Mouse (Mus musculus) intestine, embryonic 15.5 days (tissue): Measurements from ENCODE around the gene Cntn1. TPM values are rescaled to one million over a fixed set of nuclear protein-coding genes. Genes with fewer than 3 reads are reported as not detected.

Experiments used
- ATAC-seq: fragments of 200-750 bp; cut with Nextera tagmentation; 2 replicates; pipeline ENCODE4 v1.8.0; 2017; ENCODE audit warnings: moderate TSS enrichment, moderate library complexity
- H3K27ac ChIP-seq: fragments of 300-500 bp; sonication (generic); 2 replicates; pipeline ENCODE4 v1.5.1; 2015; ENCODE audit warnings: mild to moderate bottlenecking, inconsistent platforms
- H3K27me3 ChIP-seq: fragments of 300-500 bp; sonication (generic); replicated peaks from 2 replicates; pipeline ENCODE4 v1.6.1; 2015; ENCODE audit warnings: inconsistent platforms
- H3K36me3 ChIP-seq: fragments of 300-500 bp; sonication (generic); 2 replicates; pipeline ENCODE4 v1.6.1; 2015; ENCODE audit warnings: inconsistent platforms
- H3K4me1 ChIP-seq: fragments of 300-500 bp; sonication (generic); replicated peaks from 2 replicates; pipeline ENCODE4 v1.6.1; 2015; ENCODE audit warnings: inconsistent platforms
- H3K4me2 ChIP-seq: fragments of 300-500 bp; sonication (generic); replicated peaks from 2 replicates; pipeline ENCODE4 v1.6.1; 2015; ENCODE audit warnings: mild to moderate bottlenecking, inconsistent platforms
- H3K4me3 ChIP-seq: fragments of 300-500 bp; sonication (generic); replicated peaks from 2 replicates; pipeline ENCODE4 v1.5.1; 2015; ENCODE audit warnings: inconsistent platforms
- H3K9ac ChIP-seq: fragments of 300-500 bp; sonication (generic); 2 replicates; pipeline ENCODE4 v1.6.1; 2015; ENCODE audit warnings: inconsistent platforms
- H3K9me3 ChIP-seq: fragments of 300-500 bp; sonication (generic); 2 replicates; pipeline ENCODE4 v1.6.1; 2016; ENCODE audit warnings: inconsistent platforms
- WGBS: fragments of 180-500 bp; shearing (Covaris S2); methylation state at CpG from one replicate; pipeline ENCODE4 v1.1.7; 2015; 5-methylcytosine and 5-hydroxymethylcytosine counted together
- polyA plus RNA-seq: library from polyadenylated mRNA; unstranded; fragments of >200 nt; fragmentation: Nextera tagmentation; extraction: Ambion mirVana; gene quantifications from 2 replicates; pipeline ENCODE4 v1.2.1, GENCODE M21; 2015

Cntn1 gene
- polyA plus RNA-seq, 1 experiment from 2014 or later: 1.8 TPM

DNA sequence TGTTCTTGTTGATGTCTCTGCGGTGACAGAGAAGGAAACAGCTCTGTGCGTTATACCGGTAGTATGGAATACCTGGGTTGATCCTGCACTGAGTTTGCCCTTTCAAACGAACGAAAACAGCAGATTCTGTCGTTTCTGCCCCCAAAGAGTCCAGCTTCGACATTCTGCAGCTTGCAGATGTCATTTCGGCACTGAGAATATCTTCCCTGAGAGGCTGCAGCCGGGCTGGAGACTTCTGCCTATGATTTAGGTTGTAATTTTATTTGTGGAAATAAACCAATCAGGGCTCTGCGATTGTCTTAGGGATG lies 109.8 kb downstream of the Cntn1 start:
- no peak for ATAC-seq
- H3K4me2 ChIP-seq: no peak overlapping the region
- H3K27me3 ChIP-seq: no peaks in the 10 kb centered on the region
- H3K9me3 ChIP-seq: no peaks in the 10 kb centered on the region
- H3K4me3 ChIP-seq: no peak overlapping the region
- no peaks in the 10 kb centered on the region for H3K4me1 ChIP-seq
- H3K27ac ChIP-seq: no peak overlapping the region
- WGBS: 51% methylated on average over 10 of the region's 10 CpGs
- no peaks in the 10 kb centered on the region for H3K36me3 ChIP-seq
- no peak overlapping the region for H3K9ac ChIP-seq

DNA sequence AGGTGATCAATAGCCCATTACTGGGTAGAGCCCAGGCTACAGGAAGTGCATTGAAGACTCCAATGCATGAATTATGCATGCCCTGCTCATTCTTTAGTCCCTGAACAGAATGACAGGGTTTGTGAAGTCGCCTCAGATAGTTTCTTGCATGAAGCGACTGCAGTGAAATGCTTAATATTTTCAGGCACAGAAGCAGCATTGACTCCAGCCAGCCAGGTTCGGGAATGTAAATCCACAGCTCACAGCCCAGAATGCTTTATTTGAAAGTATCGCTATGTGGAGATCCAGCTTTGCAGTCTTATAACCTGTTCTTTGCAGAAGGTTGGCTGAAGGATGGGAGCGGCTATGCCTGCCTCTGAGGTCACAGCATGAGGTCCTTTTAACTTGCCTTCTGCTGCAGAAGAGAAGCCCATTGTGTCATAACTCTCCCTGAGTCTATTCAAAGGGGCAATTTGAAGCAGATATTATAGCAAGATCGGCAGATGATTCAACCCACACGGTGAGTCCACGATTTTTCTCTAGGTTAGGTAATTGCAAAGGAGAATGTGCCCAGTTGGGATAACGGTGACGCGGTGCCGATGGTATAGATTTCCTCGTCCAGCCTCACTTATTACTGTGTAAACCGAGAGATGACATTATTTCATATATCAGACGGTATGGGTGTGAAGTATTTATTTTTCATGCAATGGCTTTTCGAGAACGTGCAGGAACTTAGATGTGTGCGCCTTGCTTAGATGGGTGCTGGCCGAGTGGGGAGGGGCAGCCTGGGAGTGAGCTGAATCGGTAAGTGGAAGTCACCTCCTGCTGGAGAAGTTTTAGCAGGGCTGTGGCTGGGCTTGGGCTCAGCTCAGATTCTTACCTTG lies 110.4 kb downstream of the Cntn1 start:
- Histone ChIP-seq H3K9ac (no peak overlapping the region), H3K4me2 (no peak overlapping the region), H3K27ac (no peak overlapping the region), H3K27me3 (no peaks in the 10 kb centered on the region), H3K9me3 (no peaks in the 10 kb centered on the region), H3K36me3 (no peaks in the 10 kb centered on the region), H3K4me1 (no peaks in the 10 kb centered on the region), H3K4me3 (no peak overlapping the region)
- no peak for ATAC-seq
- 47% methylated on average over 20 of the region's 20 CpGs for WGBS

DNA sequence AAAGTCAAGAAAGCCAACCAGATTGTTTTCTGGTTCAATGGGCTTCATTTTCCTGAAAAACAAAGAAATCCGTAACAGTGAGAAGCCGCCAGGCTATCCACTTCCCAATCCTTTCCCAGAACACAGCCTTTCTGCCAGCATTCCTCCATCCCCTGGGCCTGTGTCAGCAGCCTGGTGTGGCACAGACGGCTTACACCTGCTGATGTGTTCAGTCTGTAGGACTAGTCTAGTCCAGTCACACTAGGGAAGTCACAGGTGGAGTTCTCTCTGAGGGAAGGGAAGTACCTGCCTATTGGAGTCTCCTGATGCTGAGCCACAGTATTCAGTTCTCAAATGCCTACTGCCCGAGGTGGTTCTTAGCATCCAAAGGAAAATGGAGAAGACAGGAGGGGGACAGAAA lies 111.9 kb downstream of the Cntn1 start:
- Histone ChIP-seq H3K27ac (no peak overlapping the region), H3K9me3 (no peaks in the 10 kb centered on the region), H3K4me2 (no peak overlapping the region), H3K9ac (no peak overlapping the region), H3K4me3 (no peak overlapping the region), H3K4me1 (no peaks in the 10 kb centered on the region), H3K27me3 (no peaks in the 10 kb centered on the region), H3K36me3 (no peaks in the 10 kb centered on the region)
- 75% methylated on average over 4 of the region's 4 CpGs for WGBS
- no peak for ATAC-seq

DNA sequence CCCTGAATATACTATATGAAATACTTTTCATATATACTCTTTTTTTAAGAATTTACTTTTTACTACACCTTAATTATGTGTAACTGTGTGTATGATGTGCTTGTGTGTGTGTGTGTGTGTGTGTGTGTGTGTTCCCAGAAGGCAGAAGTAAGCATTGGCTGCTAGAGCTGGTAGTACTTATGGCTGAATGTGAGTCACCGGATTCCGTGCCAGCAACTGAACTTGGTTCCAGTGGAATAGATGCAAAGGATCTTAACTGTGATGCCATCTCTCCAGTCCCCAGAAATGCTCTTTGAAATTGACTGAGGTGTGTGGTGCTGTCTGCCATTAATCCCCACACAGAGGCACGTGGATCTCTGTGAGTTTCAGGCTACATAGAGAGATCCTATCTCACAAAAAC lies 113.2 kb downstream of the Cntn1 start:
- no peak overlapping the region for H3K9ac ChIP-seq
- H3K27me3 ChIP-seq: no peaks in the 10 kb centered on the region
- H3K27ac ChIP-seq: no peak overlapping the region
- H3K4me3 ChIP-seq: no peak overlapping the region
- H3K4me2 ChIP-seq: no peak overlapping the region
- no peaks in the 10 kb centered on the region for H3K4me1 ChIP-seq
- WGBS: 74% methylated on average over 3 of the region's 3 CpGs
- H3K9me3 ChIP-seq: no peaks in the 10 kb centered on the region
- H3K36me3 ChIP-seq: no peaks in the 10 kb centered on the region
- no peak for ATAC-seq

DNA sequence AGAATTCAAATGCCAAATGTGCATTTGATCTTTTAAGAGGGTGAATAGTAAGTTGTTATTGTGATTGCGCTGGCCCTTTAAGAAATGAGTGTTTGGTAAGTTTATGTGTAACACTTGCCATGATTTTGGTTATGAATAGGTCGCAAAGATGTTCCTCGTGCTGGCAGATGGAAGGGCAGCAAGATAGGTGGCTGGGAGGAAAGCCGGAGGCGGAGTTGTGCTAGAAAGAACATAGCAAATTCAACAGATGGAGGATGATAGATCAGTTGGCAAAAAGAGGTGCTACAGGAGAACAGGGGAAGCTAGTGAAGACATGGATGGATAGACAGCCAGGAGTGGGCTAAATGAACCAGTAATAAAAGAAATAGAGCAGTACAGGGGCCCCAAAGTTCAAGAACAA lies 115.3 kb downstream of the Cntn1 start:
- 77% methylated on average over 5 of the region's 5 CpGs for WGBS
- Histone ChIP-seq H3K36me3 (no peaks in the 10 kb centered on the region), H3K4me1 (no peaks in the 10 kb centered on the region), H3K9me3 (no peaks in the 10 kb centered on the region), H3K4me3 (no peak overlapping the region), H3K4me2 (no peak overlapping the region), H3K27ac (no peak overlapping the region), H3K27me3 (no peaks in the 10 kb centered on the region), H3K9ac (no peak overlapping the region)
- no peak for ATAC-seq

DNA sequence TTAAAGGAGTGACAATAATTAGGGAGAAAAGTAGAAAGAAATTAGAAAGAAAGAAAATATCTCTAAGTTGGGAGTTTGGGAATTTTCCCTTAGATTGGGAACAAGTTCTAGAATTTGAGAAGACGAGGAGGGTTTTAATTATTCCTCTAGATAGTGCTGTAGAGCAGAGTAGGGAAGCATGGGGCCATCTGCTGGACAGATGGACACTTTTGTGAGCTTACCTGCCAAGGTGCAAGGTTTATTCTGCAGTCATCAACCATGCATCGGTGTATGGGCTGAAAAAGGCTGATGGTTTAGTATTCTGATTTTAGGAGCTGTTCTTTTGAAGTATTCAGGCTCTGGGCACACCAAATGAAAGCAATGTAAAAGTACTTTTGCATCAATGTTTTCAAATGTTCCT lies 124.8 kb downstream of the Cntn1 start:
- WGBS: 66% methylated on average over 2 of the region's 2 CpGs
- no peak for ATAC-seq

DNA sequence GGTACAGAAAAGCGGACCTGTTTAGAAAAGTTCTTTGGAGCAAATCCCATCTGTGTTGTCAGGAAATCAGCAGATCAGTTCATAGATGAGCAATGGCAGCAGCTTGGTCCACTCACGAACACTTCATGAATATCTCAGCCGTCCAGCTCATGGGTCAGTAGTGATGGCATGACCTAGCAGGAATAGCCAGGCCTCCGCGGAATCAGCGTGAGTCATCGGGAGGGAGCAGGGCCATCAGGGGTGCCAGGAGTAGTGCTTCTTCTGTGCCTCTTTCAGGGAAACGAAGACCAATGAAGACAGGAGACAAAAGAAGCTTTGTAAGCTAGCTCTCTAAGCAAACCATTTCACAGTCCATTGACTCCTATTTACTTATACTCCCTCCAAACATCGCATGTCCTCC lies 126.4 kb downstream of the Cntn1 start:
- H3K36me3 ChIP-seq: no peaks in the 10 kb centered on the region
- no peaks in the 10 kb centered on the region for H3K9me3 ChIP-seq
- H3K4me1 ChIP-seq: no peaks in the 10 kb centered on the region
- H3K4me3 ChIP-seq: no peak overlapping the region
- no peak overlapping the region for H3K9ac ChIP-seq
- no peaks in the 10 kb centered on the region for H3K27me3 ChIP-seq
- H3K4me2 ChIP-seq: no peak overlapping the region
- no peak for ATAC-seq
- 81% methylated on average over 9 of the region's 9 CpGs for WGBS
- no peak overlapping the region for H3K27ac ChIP-seq

More for the DNA sequence above, 124.8 kb downstream of the Cntn1 start:
- H3K4me2 ChIP-seq: no peak overlapping the region
- H3K27me3 ChIP-seq: no peaks in the 10 kb centered on the region
- H3K4me3 ChIP-seq: no peak overlapping the region
- H3K4me1 ChIP-seq: no peaks in the 10 kb centered on the region
- no peak overlapping the region for H3K27ac ChIP-seq
- H3K9me3 ChIP-seq: no peaks in the 10 kb centered on the region
- H3K9ac ChIP-seq: no peak overlapping the region
- no peaks in the 10 kb centered on the region for H3K36me3 ChIP-seq

DNA sequence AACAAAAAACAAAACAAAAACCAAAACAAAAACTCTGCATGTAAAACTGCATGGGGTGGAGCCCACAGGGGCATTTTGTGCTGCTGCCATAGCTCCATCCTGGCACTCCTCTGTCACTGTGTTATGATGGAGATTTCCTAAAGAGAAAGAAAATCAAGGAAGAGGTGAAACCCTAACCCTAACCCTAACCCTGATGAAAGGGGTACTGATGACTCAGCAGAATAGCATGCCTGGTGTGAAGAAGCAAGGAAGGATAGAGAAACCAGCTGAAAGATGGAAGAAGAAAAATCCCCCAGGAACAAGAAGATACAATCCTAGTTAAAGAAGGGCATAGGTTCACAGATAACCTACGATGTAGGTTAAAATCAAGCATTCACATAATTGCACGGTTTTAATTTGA lies 134.5 kb downstream of the Cntn1 start:
- 94% methylated on average over 2 of the region's 2 CpGs for WGBS
- Histone ChIP-seq H3K4me1 (no peaks in the 10 kb centered on the region), H3K27me3 (no peaks in the 10 kb centered on the region), H3K4me3 (no peak overlapping the region), H3K9me3 (no peaks in the 10 kb centered on the region), H3K4me2 (no peak overlapping the region), H3K9ac (no peak overlapping the region), H3K27ac (no peak overlapping the region), H3K36me3 (no peaks in the 10 kb centered on the region)
- no peak for ATAC-seq

DNA sequence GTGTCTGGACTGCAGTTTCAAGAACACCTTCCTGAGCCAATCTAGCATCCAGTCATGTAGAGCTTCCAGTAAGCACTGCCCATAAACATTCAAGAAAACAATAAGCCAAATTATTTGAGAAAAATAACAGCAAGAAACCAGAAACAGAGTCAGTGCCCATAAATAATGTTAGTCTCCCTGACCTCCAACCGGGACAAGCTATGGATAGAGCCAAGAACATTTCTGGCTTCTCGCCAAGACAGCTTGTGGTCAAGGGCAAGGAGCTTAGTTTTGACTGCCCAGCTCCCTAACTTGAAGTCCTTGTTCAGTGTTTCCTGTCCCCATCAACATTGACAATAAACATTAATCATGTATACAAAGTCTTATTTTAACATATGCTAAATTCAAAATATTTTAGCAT lies 139.0 kb downstream of the Cntn1 start:
- 55% methylated on average over 2 of the region's 2 CpGs for WGBS
- Histone ChIP-seq H3K36me3 (no peaks in the 10 kb centered on the region), H3K27me3 (no peaks in the 10 kb centered on the region), H3K9ac (no peak overlapping the region), H3K9me3 (no peaks in the 10 kb centered on the region), H3K4me1 (no peaks in the 10 kb centered on the region), H3K4me2 (no peak overlapping the region), H3K4me3 (no peak overlapping the region), H3K27ac (no peak overlapping the region)
- no peak for ATAC-seq

DNA sequence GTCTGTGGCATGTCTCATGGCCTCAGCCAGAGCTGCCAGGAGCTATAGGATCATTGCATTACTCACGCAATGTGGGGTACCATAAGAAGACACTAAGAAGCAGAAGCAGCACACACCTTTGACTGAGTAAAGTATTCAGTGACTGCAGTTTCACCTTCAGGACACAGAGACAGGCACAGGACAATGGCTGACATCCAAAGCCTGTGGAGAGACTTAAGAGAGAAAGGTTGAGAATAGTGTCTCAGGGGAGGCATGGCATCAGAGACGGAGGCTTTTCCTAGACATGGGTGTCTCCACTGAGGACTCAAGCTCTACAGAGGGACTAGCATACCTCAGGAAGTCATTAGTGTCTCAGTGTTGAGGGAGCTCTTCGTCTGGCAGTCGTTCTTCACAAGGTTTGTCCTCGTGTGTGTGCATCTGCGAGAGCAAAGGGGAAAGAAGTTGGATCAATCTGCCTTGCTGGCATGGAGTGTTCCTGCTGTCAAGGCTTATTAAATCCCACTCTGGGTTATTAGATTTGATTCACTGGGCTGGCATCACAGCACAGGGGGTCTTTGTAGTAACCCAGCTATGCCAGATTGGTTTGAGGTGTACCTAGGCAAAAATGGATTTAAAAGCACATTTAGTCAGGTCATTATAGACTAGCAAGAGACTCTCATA lies 149.5 kb downstream of the Cntn1 start:
- no peak overlapping the region for H3K4me2 ChIP-seq
- no peak overlapping the region for H3K9ac ChIP-seq
- no peak overlapping the region for H3K4me3 ChIP-seq
- H3K36me3 ChIP-seq: no peaks in the 10 kb centered on the region
- 73% methylated on average over 6 of the region's 6 CpGs for WGBS
- H3K27ac ChIP-seq: no peak overlapping the region
- no peaks in the 10 kb centered on the region for H3K9me3 ChIP-seq
- no peaks in the 10 kb centered on the region for H3K27me3 ChIP-seq
- H3K4me1 ChIP-seq: no peaks in the 10 kb centered on the region
- no peak for ATAC-seq

DNA sequence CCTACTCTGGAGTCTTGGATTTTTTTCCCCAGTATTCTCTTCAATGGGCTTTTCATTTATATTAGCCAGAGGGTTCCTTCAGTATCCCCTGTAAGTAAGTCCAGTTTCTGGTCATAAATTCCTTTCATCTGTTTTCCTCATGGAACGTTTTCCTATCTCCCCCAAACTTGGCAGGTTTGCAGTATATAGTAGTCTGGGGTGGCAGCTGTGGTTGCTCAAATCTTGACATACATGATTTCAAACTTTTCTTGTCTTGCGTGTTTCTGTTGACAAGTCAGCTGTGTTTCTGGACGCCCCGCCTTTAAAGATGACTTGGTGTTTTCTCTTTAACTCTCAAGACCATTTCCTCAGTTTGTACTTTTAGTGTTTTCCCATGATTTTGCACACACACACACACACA lies 155.7 kb downstream of the Cntn1 start:
- H3K27ac ChIP-seq: no peak overlapping the region
- no peak overlapping the region for H3K9ac ChIP-seq
- H3K4me2 ChIP-seq: no peak overlapping the region
- H3K36me3 ChIP-seq: no peaks in the 10 kb centered on the region
- WGBS: 60% methylated on average over 4 of the region's 4 CpGs
- no peaks in the 10 kb centered on the region for H3K4me1 ChIP-seq
- no peak overlapping the region for H3K4me3 ChIP-seq
- H3K9me3 ChIP-seq: no peaks in the 10 kb centered on the region
- ATAC-seq: no peak
- no peaks in the 10 kb centered on the region for H3K27me3 ChIP-seq

DNA sequence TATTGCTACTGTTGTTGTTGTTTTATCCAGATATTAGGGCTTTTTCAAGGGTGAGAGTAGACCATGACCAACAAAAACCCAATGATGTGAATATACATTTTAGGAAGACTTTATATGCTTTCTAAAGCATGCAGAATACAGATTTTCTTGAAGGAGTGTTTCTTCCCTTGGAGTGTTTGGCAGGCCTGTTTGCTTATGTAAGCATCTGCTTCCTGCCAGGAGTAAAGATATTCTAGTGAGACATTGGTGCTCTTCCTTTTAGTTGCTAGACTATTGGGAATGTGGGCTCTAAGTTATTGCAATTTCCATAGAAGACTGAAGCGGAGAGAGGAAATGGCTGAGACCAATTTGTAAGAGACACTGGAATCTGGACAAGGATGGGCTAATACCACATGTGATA lies 158.8 kb downstream of the Cntn1 start:
- H3K27ac ChIP-seq: no peak overlapping the region
- H3K4me1 ChIP-seq: no peaks in the 10 kb centered on the region
- H3K9me3 ChIP-seq: no peaks in the 10 kb centered on the region
- no peak overlapping the region for H3K9ac ChIP-seq
- no peak overlapping the region for H3K4me2 ChIP-seq
- 81% methylated on average over 1 of the region's 1 CpGs for WGBS
- no peaks in the 10 kb centered on the region for H3K27me3 ChIP-seq
- no peaks in the 10 kb centered on the region for H3K36me3 ChIP-seq
- no peak overlapping the region for H3K4me3 ChIP-seq
- ATAC-seq: no peak
